Mouse (Mus musculus): ENCODE measurements at regions not wholly inside any gene's neighbourhood (a gene's known extent, or its start where the extent isn't known, plus 50 kb on each side); places are given as distances from the start of the nearest gene placed in this dataset.

GRCm38 (mm10) chr4:40593806-40594205 lies 109.2 kb downstream of the Aptx start:
- no peaks in the 10 kb centered on the region for H3K27me3 ChIP-seq (ENCODE audit: control insufficient read depth in 1 of 2, insufficient read depth in 2 of 2, low read length in 2 of 2)
- no peaks in the 10 kb centered on the region for H3K36me3 ChIP-seq (ENCODE audit: control insufficient read depth in 1 of 2, insufficient read depth in 2 of 2, low read length in 2 of 2)
- H3K9ac ChIP-seq (ENCODE audit: control insufficient read depth, low read depth, low read length, poor library complexity, severe bottlenecking), result no peak overlapping the region
- H3K79me2 ChIP-seq (ENCODE audit: control insufficient read depth, insufficient read depth, low read length, poor library complexity), result no peaks in the 10 kb centered on the region
- no peaks in the 10 kb centered on the region for H3K9me3 ChIP-seq (replicated peaks; ENCODE audit: insufficient read depth, low read length)
- no peak overlapping the region for H3K27ac ChIP-seq (ENCODE audit: control insufficient read depth, low read depth, low read length)
- TF ChIP-seq MAZ (IDR thresholded peaks at IDR 0.05; ENCODE audit: low read depth, low read length) (no peak), JUND (IDR thresholded peaks at IDR 0.05; ENCODE audit: low read depth, low read length) (no peak), MEF2A (IDR thresholded peaks at IDR 0.05; ENCODE audit: extremely low read depth, insufficient replicate concordance, low read depth, low read length, poor library complexity, severe bottlenecking) (no peak), ETS1 (IDR thresholded peaks at IDR 0.05; ENCODE audit: low read depth, low read length) (no peak), ZNF384 (IDR thresholded peaks at IDR 0.05; ENCODE audit: low read depth, low read length) (no peak), CTCF (IDR thresholded peaks at IDR 0.05 in 2 of 3, conservative IDR thresholded peaks at IDR 0.05 in 1 of 3; ENCODE audit: control insufficient read depth in 1 of 3, insufficient read depth in 1 of 3, low read depth in 2 of 3, low read length in 3 of 3, poor library complexity in 1 of 3, severe bottlenecking in 1 of 3) (no peak), POLR2A (IDR thresholded peaks at IDR 0.05; ENCODE audit: control insufficient read depth in 1 of 2, insufficient read depth in 1 of 2, low read depth in 1 of 2, low read length in 2 of 2, poor library complexity in 1 of 2) (no peak), EP300 (IDR thresholded peaks at IDR 0.05; ENCODE audit: low read depth in 1 of 2, low read length in 2 of 2) (no peak), CHD2 (IDR thresholded peaks at IDR 0.05; ENCODE audit: low read length) (no peak)
- no peak overlapping the region for H3K4me3 ChIP-seq (ENCODE audit: control insufficient read depth in 1 of 2, insufficient read depth in 1 of 2, low read depth in 2 of 2, low read length in 2 of 2)
- no peaks in the 10 kb centered on the region for H3K4me1 ChIP-seq (ENCODE audit: control insufficient read depth in 1 of 2, insufficient read depth in 2 of 2, low read length in 2 of 2)
- no peak for DNase-seq (ENCODE audit: low read depth, low spot score)

GRCm38 (mm10) chr4:40625024-40625423 lies 78.0 kb downstream of the Aptx start:
- no peaks in the 10 kb centered on the region for H3K79me2 ChIP-seq (ENCODE audit: control insufficient read depth, insufficient read depth, low read length, poor library complexity)
- DNase-seq (ENCODE audit: low read depth, low spot score), result no peak
- TF ChIP-seq SIN3A (IDR thresholded peaks at IDR 0.05; ENCODE audit: low read length) (no peak), NELFE (IDR thresholded peaks at IDR 0.05; ENCODE audit: low read depth, low read length) (no peak), MYC (IDR thresholded peaks at IDR 0.05; ENCODE audit: low read depth, low read length) (no peak), E2F4 (IDR thresholded peaks at IDR 0.05; ENCODE audit: borderline replicate concordance, low read depth, low read length) (no peak), TAL1 (IDR thresholded peaks at IDR 0.05; ENCODE audit: low read length) (no peak), MAFK (IDR thresholded peaks at IDR 0.05; ENCODE audit: borderline replicate concordance, low read depth, low read length) (no peak), MYB (IDR thresholded peaks at IDR 0.05; ENCODE audit: low read depth, low read length) (no peak), HCFC1 (IDR thresholded peaks at IDR 0.05; ENCODE audit: low read depth, low read length) (no peak), CHD2 (IDR thresholded peaks at IDR 0.05; ENCODE audit: low read length) (no peak), ZNF384 (IDR thresholded peaks at IDR 0.05; ENCODE audit: low read depth, low read length) (no peak)
- no peaks in the 10 kb centered on the region for H3K36me3 ChIP-seq (ENCODE audit: control insufficient read depth in 1 of 2, insufficient read depth in 2 of 2, low read length in 2 of 2)
- no peak overlapping the region for H3K9ac ChIP-seq (ENCODE audit: control insufficient read depth, low read depth, low read length, poor library complexity, severe bottlenecking)
- H3K4me3 ChIP-seq (ENCODE audit: control insufficient read depth in 1 of 2, insufficient read depth in 1 of 2, low read depth in 2 of 2, low read length in 2 of 2), result no peak overlapping the region; a peak in 1 of 4 replicates
- no peaks in the 10 kb centered on the region for H3K4me1 ChIP-seq (ENCODE audit: control insufficient read depth in 1 of 2, insufficient read depth in 2 of 2, low read length in 2 of 2)
- no peak overlapping the region for H3K27ac ChIP-seq (ENCODE audit: control insufficient read depth, low read depth, low read length)
- no peaks in the 10 kb centered on the region; a peak in 1 of 4 replicates for H3K27me3 ChIP-seq (ENCODE audit: control insufficient read depth in 1 of 2, insufficient read depth in 2 of 2, low read length in 2 of 2)
- no peaks in the 10 kb centered on the region for H3K9me3 ChIP-seq (replicated peaks; ENCODE audit: insufficient read depth, low read length)
